Mouse (Mus musculus) liver, embryonic 14.5 days (tissue): ENCODE data around the gene Ergic1. TPM values are rescaled to one million over a fixed set of nuclear protein-coding genes. Genes with fewer than 3 reads are reported as not detected.

ENCODE experiments used
- ATAC-seq: fragments of 200-750 bp; cut with Nextera tagmentation; 2 replicates; pipeline ENCODE4 v1.8.0; 2017; ENCODE audit warnings: moderate number of reproducible peaks, mild to moderate bottlenecking, moderate library complexity; ENCODE audit not compliant: insufficient read depth
- DNase-seq, 3 experiments: peaks; one replicate each; pipeline ENCODE4 v3.0.0-alpha.2; 2012 to 2013; ENCODE audit warnings: low read depth in 3 of 3, low spot score in 3 of 3
- H3K27ac ChIP-seq: fragments of 300-500 bp; sonication (generic); 2 replicates; pipeline ENCODE4 v1.5.1; 2014; ENCODE audit warnings: moderate library complexity, mild to moderate bottlenecking, control low read depth, inconsistent platforms
- H3K27me3 ChIP-seq: fragments of 300-500 bp; sonication (generic); 2 replicates; pipeline ENCODE4 v1.6.1; 2014; ENCODE audit warnings: mild to moderate bottlenecking, low read length, moderate library complexity; ENCODE audit not compliant: control insufficient read depth, insufficient read depth
- H3K36me3 ChIP-seq: fragments of 300-500 bp; sonication (generic); replicated peaks from 2 replicates; pipeline ENCODE4 v1.6.1; 2014; ENCODE audit warnings: low read depth; ENCODE audit not compliant: control insufficient read depth, insufficient read depth
- H3K4me1 ChIP-seq, 2 experiments: fragments of 200-500 bp in 1 of 2; fragments of 300-500 bp in 1 of 2; sonication (generic) in 1 of 2; replicated peaks; 2 replicates each; pipeline ENCODE4 v1.6.1; 2012 to 2014; ENCODE audit warnings: antibody characterized with exemption in 1 of 2, inconsistent platforms in 1 of 2, low read length in 1 of 2; ENCODE audit not compliant: control insufficient read depth in 2 of 2, insufficient read depth in 2 of 2
- H3K4me2 ChIP-seq: fragments of 300-500 bp; sonication (generic); 2 replicates; pipeline ENCODE4 v1.6.1; 2014; ENCODE audit warnings: low read depth, mild to moderate bottlenecking, control low read depth, moderate library complexity
- H3K4me3 ChIP-seq, 2 experiments: fragments of 200-500 bp in 1 of 2; fragments of 300-500 bp in 1 of 2; sonication (generic) in 1 of 2; 2 replicates each; pipeline ENCODE4 v1.5.1; 2012 to 2014; ENCODE audit warnings: low read depth in 2 of 2, low read length in 2 of 2, mild to moderate bottlenecking in 2 of 2, control low read depth in 1 of 2, inconsistent platforms in 1 of 2, moderate library complexity in 1 of 2; ENCODE audit not compliant: insufficient read depth in 1 of 2
- H3K9ac ChIP-seq: fragments of 300-500 bp; sonication (generic); replicated peaks from 2 replicates; pipeline ENCODE4 v1.6.1; 2014; ENCODE audit warnings: mild to moderate bottlenecking, control low read depth, moderate library complexity
- H3K9me3 ChIP-seq: fragments of 300-500 bp; sonication (generic); 2 replicates; pipeline ENCODE4 v1.6.1; 2016; ENCODE audit warnings: low read length, mixed read lengths; ENCODE audit not compliant: control insufficient read depth
- CTCF ChIP-seq: IDR thresholded peaks from 2 replicates; pipeline ENCODE4 v1.5.1; 2016; ENCODE audit warnings: antibody characterized with exemption, low read depth, control low read depth
- EP300 ChIP-seq: IDR thresholded peaks from 2 replicates; pipeline ENCODE4 v1.6.1; 2016; ENCODE audit warnings: antibody characterized with exemption, low read depth
- WGBS: fragments of 180-500 bp; shearing (Covaris S2); extraction: QIAGEN DNeasy Blood & Tissue Kit; methylation state at CpG from one replicate; pipeline ENCODE4 v1.1.7; 2014; ENCODE audit not compliant: insufficient replicate concordance; 5-methylcytosine and 5-hydroxymethylcytosine counted together
- microRNA-seq: library from miRNA; unstranded; fragments of <30 nt; microRNA quantifications from one replicate; pipeline ENCODE4, GENCODE M21; 2016
- polyA plus RNA-seq, 2 experiments: library from polyadenylated mRNA; depleted of rRNA in 1 of 2; stranded (reverse) in 1 of 2; unstranded in 1 of 2; fragments of >200 nt; fragmentation: Nextera tagmentation in 1 of 2; extraction: Ambion mirVana in 1 of 2; gene quantifications; 2 replicates each; pipeline versions ENCODE4 v1.2.1 to v1.2.3; 2012 to 2014

The Ergic1 gene
- polyA plus RNA-seq, 2 experiments = 26.0 to 33.4 TPM

DNA sequence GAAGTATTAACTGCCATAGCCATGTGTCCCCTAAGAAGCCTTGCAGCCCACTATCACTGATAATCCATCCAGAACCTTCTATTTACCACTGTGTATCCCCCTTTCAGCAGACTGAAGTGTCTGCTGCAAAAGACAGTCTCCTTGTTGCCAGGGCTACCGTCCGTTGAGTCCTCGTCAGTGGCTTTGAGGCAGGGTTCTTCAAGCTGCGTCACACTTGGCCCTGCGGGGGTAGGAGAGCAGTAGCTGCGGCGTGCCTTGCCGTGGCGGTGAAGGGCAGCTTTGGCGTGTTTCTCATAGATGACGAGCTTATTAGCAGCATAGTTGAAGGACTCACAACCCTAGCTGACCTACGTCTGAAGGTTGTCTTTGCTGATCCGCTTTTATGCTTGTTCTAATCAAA is 140.3 kb downstream of the Ergic1 start:
- no peak for ATAC-seq
- TF ChIP-seq CTCF (no peak), EP300 (no peak)
- Histone ChIP-seq H3K9ac (no peak overlapping the region), H3K4me2 (no peak overlapping the region), H3K27ac (no peak overlapping the region), H3K4me3 (no peak overlapping the region), H3K27me3 (no peaks in the 10 kb centered on the region), H3K9me3 (no peaks in the 10 kb centered on the region), H3K4me1 (peaks cover 5 to 13% of the 10 kb centered on the region in 2 experiments; a peak in 3 of 4 replicates), H3K36me3 (peaks cover 22% of the 10 kb centered on the region)
- 86% methylated on average over 13 of the region's 13 CpGs for WGBS
- no peak for DNase-seq

DNA sequence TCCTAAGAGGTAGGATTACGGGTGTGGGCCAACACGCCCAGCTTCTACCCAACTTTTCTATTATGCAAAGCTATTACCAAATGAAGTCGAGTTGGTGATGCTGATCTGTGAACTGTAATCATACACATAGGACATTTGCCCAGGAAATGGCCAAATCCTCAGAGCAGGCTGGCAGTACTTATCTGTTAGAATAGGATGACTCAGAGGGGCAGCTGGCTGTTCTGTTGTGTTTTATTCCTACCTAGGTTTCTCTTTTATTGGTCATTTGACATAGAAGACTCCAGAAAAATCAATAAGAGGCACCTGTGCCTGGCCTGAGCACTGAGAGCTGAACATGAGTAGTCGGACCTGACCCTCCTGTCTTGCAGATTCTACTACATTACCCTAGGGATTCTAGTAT is 141.3 kb downstream of the Ergic1 start:
- Histone ChIP-seq H3K4me1 (peaks cover 12 to 23% of the 10 kb centered on the region in 2 experiments), H3K4me2 (no peak overlapping the region), H3K9ac (no peak overlapping the region), H3K9me3 (no peaks in the 10 kb centered on the region), H3K27ac (no peak overlapping the region), H3K4me3 (no peak overlapping the region), H3K36me3 (peaks cover 18% of the 10 kb centered on the region), H3K27me3 (no peaks in the 10 kb centered on the region)
- 68% methylated on average over 4 of the region's 4 CpGs for WGBS
- no peak for DNase-seq
- TF ChIP-seq EP300 (no peak), CTCF (no peak)
- ATAC-seq = no peak

DNA sequence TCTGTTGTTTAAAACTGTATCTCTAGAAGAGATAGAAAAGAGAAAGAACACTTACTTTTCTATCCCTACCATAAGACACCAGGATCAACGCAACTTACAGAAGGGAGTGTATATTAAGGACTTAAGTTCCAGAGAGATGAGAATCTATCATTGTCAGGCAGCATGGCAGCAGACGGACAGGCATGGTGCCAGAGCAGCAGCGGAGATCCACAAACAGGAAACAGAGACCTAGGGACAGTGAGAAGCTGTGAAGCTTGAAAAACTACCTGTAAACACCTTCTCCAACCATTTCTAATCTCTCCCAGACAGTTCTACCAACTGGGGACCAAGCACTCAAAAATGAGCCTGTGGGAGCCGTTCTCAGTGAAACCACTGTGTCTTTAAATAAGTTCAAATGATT is 142.4 kb downstream of the Ergic1 start:
- Histone ChIP-seq H3K4me1 (peaks cover 12 to 33% of the 10 kb centered on the region in 2 experiments), H3K27me3 (no peaks in the 10 kb centered on the region), H3K4me2 (no peak overlapping the region), H3K9ac (no peak overlapping the region), H3K9me3 (no peaks in the 10 kb centered on the region), H3K36me3 (peaks cover 15% of the 10 kb centered on the region), H3K27ac (no peak overlapping the region), H3K4me3 (no peak overlapping the region)
- TF ChIP-seq CTCF = no peak
- no peak for TF ChIP-seq EP300
- DNase-seq (no peak), ATAC-seq (no peak)
- 77% methylated on average over 4 of the region's 4 CpGs for WGBS

DNA sequence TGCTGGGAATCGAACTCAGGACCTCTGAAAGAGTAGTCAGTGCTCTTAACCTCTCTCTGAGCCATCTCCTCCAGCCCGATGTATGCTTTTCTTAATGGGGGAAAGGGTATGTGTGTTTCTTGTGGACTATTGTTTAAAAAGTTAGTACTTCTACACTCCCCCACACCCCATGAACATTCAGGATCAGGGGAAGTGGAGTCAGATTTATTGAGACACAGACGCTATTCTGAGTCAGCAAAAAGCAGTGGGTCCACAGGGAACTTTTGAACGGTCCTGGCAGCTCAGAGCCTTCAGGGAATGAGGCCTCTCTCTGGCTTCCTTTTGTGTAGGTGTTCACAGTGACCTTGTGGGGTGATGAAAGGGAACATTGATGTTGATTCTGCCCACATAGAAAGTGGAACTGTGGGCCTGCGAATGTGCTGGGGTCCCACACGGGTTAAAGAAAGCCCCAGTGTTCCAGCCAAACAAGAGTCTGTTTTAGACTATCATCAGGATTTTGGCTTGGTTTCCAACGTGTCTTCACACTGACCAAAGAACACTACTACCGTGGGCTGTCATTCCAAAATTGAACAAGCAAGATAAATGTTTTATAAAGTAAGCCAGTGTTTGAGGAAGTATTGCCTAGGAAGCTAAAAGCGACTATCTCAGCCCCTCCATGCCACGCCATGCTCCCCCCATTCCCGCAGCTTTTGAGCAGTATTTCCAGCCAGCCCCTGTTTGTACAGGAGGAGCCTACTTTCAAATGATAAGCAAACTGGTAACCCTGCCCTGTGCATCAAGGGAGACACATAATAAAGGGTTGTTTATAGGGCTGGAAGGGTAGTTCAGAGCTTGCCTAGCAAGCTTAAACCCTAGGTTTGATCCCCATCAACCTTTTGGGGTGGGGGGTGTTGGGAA is 144.4 kb downstream of the Ergic1 start:
- H3K4me1 ChIP-seq = peaks cover 31 to 53% of the 10 kb centered on the region in 2 experiments
- whole genome bisulfite sequencing = 34% methylated on average over 11 of the region's 11 CpGs
- H3K4me2 ChIP-seq = no peak overlapping the region
- H3K27ac ChIP-seq = peak overlapping the region; percentile 34
- no peak for TF ChIP-seq CTCF
- 0 out of 2 replicates have a peak, but pooled peaks have one; percentile 28 for TF ChIP-seq EP300
- H3K4me3 ChIP-seq = no peak overlapping the region
- no peak for DNase-seq
- H3K9me3 ChIP-seq = no peaks in the 10 kb centered on the region
- H3K9ac ChIP-seq = no peak overlapping the region
- peak; percentile 47; the same call in 1 of the 2 replicates for ATAC-seq
- H3K36me3 ChIP-seq = no peaks in the 10 kb centered on the region
- H3K27me3 ChIP-seq = no peaks in the 10 kb centered on the region

Small RNA genes within 50 kb of the gene (microRNA-seq; reads per million reads assigned to microRNA genes)
- gene Gm22420 = not detected

Other genes with a start within 250 kb of the Ergic1 start
- gene Neurl1b, start 146.7 kb upstream of the Ergic1 start, polyA plus RNA-seq (2012; rRNA removed) = 0.09 and 0.12 TPM in 2 replicates
- 0.03 TPM in 1 of 2 replicates, not detected in the other for gene Neurl1b, start 146.7 kb upstream of the Ergic1 start, polyA plus RNA-seq (2014; fragmentation: Nextera tagmentation; extraction: Ambion mirVana)
- 25.0 and 26.8 TPM in 2 replicates for gene Dusp1, start 639 bp downstream of the Ergic1 start, polyA plus RNA-seq (2012; rRNA removed)
- 25.9 and 29.9 TPM in 2 replicates for gene Dusp1, start 639 bp downstream of the Ergic1 start, polyA plus RNA-seq (2014; fragmentation: Nextera tagmentation; extraction: Ambion mirVana)
- 99.3 and 118 TPM in 2 replicates for gene Atp6v0e, start 101.7 kb downstream of the Ergic1 start, polyA plus RNA-seq (2012; rRNA removed)
- 204 and 209 TPM in 2 replicates for gene Atp6v0e, start 101.7 kb downstream of the Ergic1 start, polyA plus RNA-seq (2014; fragmentation: Nextera tagmentation; extraction: Ambion mirVana)
- gene Crebrf, start 154.2 kb downstream of the Ergic1 start, polyA plus RNA-seq (2012; rRNA removed) = 1.2 and 1.3 TPM in 2 replicates
- gene Crebrf, start 154.2 kb downstream of the Ergic1 start, polyA plus RNA-seq (2014; fragmentation: Nextera tagmentation; extraction: Ambion mirVana) = 2.8 and 3.2 TPM in 2 replicates
- 10.5 and 13.7 TPM in 2 replicates for gene Bnip1, start 219.6 kb downstream of the Ergic1 start, polyA plus RNA-seq (2012; rRNA removed)
- 15.0 and 18.8 TPM in 2 replicates for gene Bnip1, start 219.6 kb downstream of the Ergic1 start, polyA plus RNA-seq (2014; fragmentation: Nextera tagmentation; extraction: Ambion mirVana)